29 mouse cellular contexts compared by ENCODE assay signal in genomic region chr8:86826538-86826937, GRCm38 (mm10). TPM values are rescaled to one million over a fixed set of nuclear protein-coding genes. Genes with fewer than 3 reads are reported as not detected.
DNase-seq lines count a peak whose midpoint lies in the region; ATAC-seq lines count a peak whose summit lies in the region.
"Had no signal": no experiment of that assay in that cellular context is flagged by ENCODE, and none has a peak within 500 bp of the region (broad histone marks: within the 10 kb centered on the region; RNA-seq: fewer than 3 reads in every experiment).

No protein-coding gene starts in this region.

- no peak for DNase-seq in heart, embryonic 10.5 days (ENCODE audit: low spot score)
- peak; percentile 97 for DNase-seq in 3T3-L1 (ENCODE audit: low read depth, low spot score)
- no peak for DNase-seq in embryonic facial prominence, embryonic 14.5 days (ENCODE audit: low spot score)
- no peak for DNase-seq in adipocyte (ENCODE audit: low spot score)
- no peak for DNase-seq in ovary, postnatal 14 days (ENCODE audit: low spot score)
- DNase-seq: adrenal gland, adult 8-10 months; cerebellum, adult 2 months; cerebellum, postnatal 25 days; gastrocnemius, postnatal 25 days; heart, postnatal 10 days; kidney, adult 18-20 months; kidney, postnatal 4 days; right cerebral cortex, postnatal 25 days; thymus, postnatal 14 days had no signal

- no peaks in the 10 kb centered on the region for H3K27me3 ChIP-seq in heart, embryonic 12.5 days (replicated peaks)
- H3K27me3 ChIP-seq in heart, embryonic 10.5 days (ENCODE audit: insufficient read depth, poor library complexity, severe bottlenecking): no peaks in the 10 kb centered on the region
- no peaks in the 10 kb centered on the region for H3K27me3 ChIP-seq in embryonic facial prominence, embryonic 14.5 days (replicated peaks; ENCODE audit: control insufficient read depth, insufficient read depth, low read length)
- no peaks in the 10 kb centered on the region for H3K27me3 ChIP-seq in liver, embryonic 15.5 days
- no peaks in the 10 kb centered on the region for H3K27me3 ChIP-seq in kidney, embryonic 16.5 days (ENCODE audit: insufficient read depth, low read length)
- H3K27me3 ChIP-seq: forebrain, embryonic 13.5 days; hindbrain, embryonic 15.5 days; kidney, embryonic 15.5 days; limb, embryonic 15.5 days; lung, embryonic 15.5 days; midbrain, embryonic 13.5 days; neural tube, embryonic 15.5 days; stomach, embryonic 15.5 days had no signal

- no peak overlapping the region for H3K9ac ChIP-seq in heart, embryonic 12.5 days
- H3K9ac ChIP-seq in embryonic facial prominence, embryonic 14.5 days (ENCODE audit: low read depth, low read length): no peak overlapping the region
- H3K9ac ChIP-seq in liver, embryonic 15.5 days: no peak overlapping the region
- no peak overlapping the region for H3K9ac ChIP-seq in kidney, embryonic 16.5 days (replicated peaks; ENCODE audit: low read length)
- H3K9ac ChIP-seq: forebrain, embryonic 13.5 days; hindbrain, embryonic 15.5 days; kidney, embryonic 15.5 days; limb, embryonic 15.5 days; lung, embryonic 15.5 days; midbrain, embryonic 13.5 days; neural tube, embryonic 15.5 days; stomach, embryonic 15.5 days had no signal

- no peaks in the 10 kb centered on the region for H3K36me3 ChIP-seq in heart, embryonic 12.5 days
- no peaks in the 10 kb centered on the region for H3K36me3 ChIP-seq in heart, embryonic 10.5 days
- H3K36me3 ChIP-seq in embryonic facial prominence, embryonic 14.5 days (ENCODE audit: control insufficient read depth, insufficient read depth, low read length): no peaks in the 10 kb centered on the region
- no peaks in the 10 kb centered on the region for H3K36me3 ChIP-seq in liver, embryonic 15.5 days (replicated peaks)
- no peaks in the 10 kb centered on the region for H3K36me3 ChIP-seq in kidney, embryonic 16.5 days (ENCODE audit: insufficient read depth, low read length)
- H3K36me3 ChIP-seq: hindbrain, embryonic 10.5 days; hindbrain, embryonic 15.5 days; kidney, embryonic 15.5 days; limb, embryonic 10.5 days; limb, embryonic 15.5 days; lung, embryonic 15.5 days; midbrain, embryonic 13.5 days; neural tube, embryonic 15.5 days; stomach, embryonic 15.5 days had no signal

- H3K4me2 ChIP-seq in heart, embryonic 12.5 days: no peak overlapping the region
- no peak overlapping the region for H3K4me2 ChIP-seq in embryonic facial prominence, embryonic 14.5 days (ENCODE audit: low read depth, low read length)
- H3K4me2 ChIP-seq in liver, embryonic 15.5 days: no peak overlapping the region
- no peak overlapping the region for H3K4me2 ChIP-seq in kidney, embryonic 16.5 days (replicated peaks; ENCODE audit: low read depth, low read length)
- H3K4me2 ChIP-seq: forebrain, embryonic 13.5 days; heart, embryonic 11.5 days; hindbrain, embryonic 15.5 days; kidney, embryonic 15.5 days; limb, embryonic 15.5 days; lung, embryonic 15.5 days; midbrain, embryonic 13.5 days; neural tube, embryonic 15.5 days; stomach, embryonic 15.5 days had no signal

- H3K9me3 ChIP-seq in heart, embryonic 12.5 days (replicated peaks): no peaks in the 10 kb centered on the region
- no peaks in the 10 kb centered on the region for H3K9me3 ChIP-seq in heart, embryonic 10.5 days
- H3K9me3 ChIP-seq in embryonic facial prominence, embryonic 14.5 days (ENCODE audit: control insufficient read depth, low read length): no peaks in the 10 kb centered on the region
- no peaks in the 10 kb centered on the region for H3K9me3 ChIP-seq in liver, embryonic 15.5 days (replicated peaks)
- H3K9me3 ChIP-seq in kidney, embryonic 16.5 days (ENCODE audit: low read length): no peaks in the 10 kb centered on the region
- H3K9me3 ChIP-seq: forebrain, embryonic 13.5 days; hindbrain, embryonic 10.5 days; hindbrain, embryonic 15.5 days; kidney, embryonic 15.5 days; limb, embryonic 10.5 days; limb, embryonic 15.5 days; lung, embryonic 15.5 days; midbrain, embryonic 13.5 days; neural tube, embryonic 15.5 days; stomach, embryonic 15.5 days had no signal

- H3K27ac ChIP-seq in heart, embryonic 12.5 days (ENCODE audit: poor library complexity, severe bottlenecking): no peak overlapping the region
- no peak overlapping the region for H3K27ac ChIP-seq in heart, embryonic 10.5 days
- no peak overlapping the region for H3K27ac ChIP-seq in embryonic facial prominence, embryonic 14.5 days (replicated peaks; ENCODE audit: low read depth, low read length)
- peak overlapping the region; percentile 70; the same call in 1 of the 2 replicates for H3K27ac ChIP-seq in liver, embryonic 15.5 days (replicated peaks)
- no peak overlapping the region for H3K27ac ChIP-seq in kidney, embryonic 16.5 days (ENCODE audit: low read length)
- H3K27ac ChIP-seq: forebrain, embryonic 13.5 days; hindbrain, embryonic 10.5 days; hindbrain, embryonic 15.5 days; kidney, embryonic 15.5 days; limb, embryonic 10.5 days; limb, embryonic 15.5 days; lung, embryonic 15.5 days; midbrain, embryonic 13.5 days; neural tube, embryonic 15.5 days; stomach, embryonic 15.5 days had no signal

- H3K4me3 ChIP-seq in heart, embryonic 12.5 days: no peak overlapping the region
- no peak overlapping the region for H3K4me3 ChIP-seq in heart, embryonic 10.5 days
- no peak overlapping the region for H3K4me3 ChIP-seq in embryonic facial prominence, embryonic 14.5 days (ENCODE audit: low read depth, low read length)
- no peak overlapping the region for H3K4me3 ChIP-seq in liver, embryonic 15.5 days (replicated peaks)
- no peak overlapping the region for H3K4me3 ChIP-seq in kidney, embryonic 16.5 days (ENCODE audit: low read length)
- H3K4me3 ChIP-seq: forebrain, embryonic 13.5 days; hindbrain, embryonic 10.5 days; hindbrain, embryonic 15.5 days; kidney, embryonic 15.5 days; limb, embryonic 10.5 days; limb, embryonic 15.5 days; lung, embryonic 15.5 days; midbrain, embryonic 13.5 days; neural tube, embryonic 15.5 days; stomach, embryonic 15.5 days had no signal

- peak; percentile 58; the same call in 1 of the 2 replicates for ATAC-seq in heart, embryonic 12.5 days (ENCODE audit: insufficient number of reproducible peaks, low FRiP score)
- peak; percentile 26; the same call in 1 of the 2 replicates for ATAC-seq in embryonic facial prominence, embryonic 14.5 days (ENCODE audit: low read depth)
- peak; percentile 62 for ATAC-seq in liver, embryonic 15.5 days (ENCODE audit: insufficient read depth)
- no peak for ATAC-seq in kidney, embryonic 16.5 days (ENCODE audit: low FRiP score, low TSS enrichment)
- ATAC-seq: activated CD4-positive, CD25-positive, alpha-beta regulatory T cell, adult 4 months; forebrain, embryonic 13.5 days; midbrain, embryonic 13.5 days had no signal

- no peaks in the 10 kb centered on the region; the same call in 1 of the 2 replicates for H3K4me1 ChIP-seq in heart, embryonic 12.5 days (replicated peaks)
- no peaks in the 10 kb centered on the region for H3K4me1 ChIP-seq in heart, embryonic 10.5 days
- H3K4me1 ChIP-seq in embryonic facial prominence, embryonic 14.5 days (ENCODE audit: control insufficient read depth, insufficient read depth, low read length): no peaks in the 10 kb centered on the region
- peaks cover 32% of the 10 kb centered on the region for H3K4me1 ChIP-seq in liver, embryonic 15.5 days (replicated peaks)
- H3K4me1 ChIP-seq in kidney, embryonic 16.5 days (ENCODE audit: insufficient read depth, low read length): no peaks in the 10 kb centered on the region
- H3K4me1 ChIP-seq: hindbrain, embryonic 10.5 days; hindbrain, embryonic 15.5 days; kidney, embryonic 15.5 days; limb, embryonic 10.5 days; limb, embryonic 15.5 days; lung, embryonic 15.5 days; neural tube, embryonic 15.5 days; stomach, embryonic 15.5 days had no signal

RNA-seq across cellular contexts. Expression of gene N4bp1, which starts 58.5 kb away (rescaled TPM):
- 8.5 and 9.7 TPM in 2 replicates for polyA plus RNA-seq in heart, embryonic 12.5 days (2016; fragmentation: Nextera tagmentation; extraction: Ambion mirVana)
- 6.6 and 9.9 TPM in 2 replicates for polyA plus RNA-seq in heart, embryonic 10.5 days (2016; fragmentation: Nextera tagmentation; extraction: Ambion mirVana)
- 10.6 and 10.7 TPM in 2 replicates for polyA plus RNA-seq in embryonic facial prominence, embryonic 14.5 days (2014; fragmentation: Nextera tagmentation; extraction: Ambion mirVana)
- 2.3 and 2.6 TPM in 2 replicates for polyA plus RNA-seq in liver, embryonic 15.5 days (2015; fragmentation: Nextera tagmentation; extraction: Ambion mirVana)
- polyA plus RNA-seq in kidney, embryonic 16.5 days (2015; fragmentation: Nextera tagmentation; extraction: Ambion mirVana): 8.1 and 8.3 TPM in 2 replicates
